Mouse (Mus musculus): ENCODE measurements around the gene Syt12. TPM values are rescaled to one million over a fixed set of nuclear protein-coding genes. Genes with fewer than 3 reads are reported as not detected.

The Syt12 gene
- polyA plus RNA-seq, 1 experiment = 1.4 TPM

- TF ChIP-seq CTCF (IDR thresholded peaks at IDR 0.05; ENCODE audit: borderline replicate concordance, insufficient read depth, low read length) (no peak), POLR2A (IDR thresholded peaks at IDR 0.05; ENCODE audit: low read depth, low read length) (peak; percentile 77)
Measured at GRCm38 (mm10) chr19:4439161-4439801, 38.0 kb downstream of the Syt12 start, which contains the start of gene Rhod. Rhod (minus strand) TSS chr19:4439432.

GRCm38 (mm10) chr19:4438791-4439160 is 38.5 kb downstream of the Syt12 start:
- Histone ChIP-seq H3K27ac (ENCODE audit: insufficient read depth, low read length) (peak overlapping the region; percentile 69), H3K4me3 (ENCODE audit: insufficient read depth, low read length) (peak overlapping the region; percentile 97), H3K4me1 (ENCODE audit: control insufficient read depth, insufficient read depth, low read length) (peaks cover 4% of the 10 kb centered on the region; the same call in 1 of the 2 replicates)
- no peak for TF ChIP-seq CTCF (IDR thresholded peaks at IDR 0.05; ENCODE audit: borderline replicate concordance, insufficient read depth, low read length)
- TF ChIP-seq POLR2A (IDR thresholded peaks at IDR 0.05; ENCODE audit: low read depth, low read length) = no peak

More at GRCm38 (mm10) chr19:4439161-4439801, 38.0 kb downstream of the Syt12 start, which contains the start of gene Rhod:
- peak within 1 kb of the TSS; percentile 97 for H3K4me3 ChIP-seq (ENCODE audit: insufficient read depth, low read length)
- peak within 1 kb of the TSS; percentile 84 for H3K27ac ChIP-seq (ENCODE audit: insufficient read depth, low read length)
- peaks cover 4% of the 10 kb centered on the region; the same call in 1 of the 2 replicates for H3K4me1 ChIP-seq (ENCODE audit: control insufficient read depth, insufficient read depth, low read length)

DNA sequence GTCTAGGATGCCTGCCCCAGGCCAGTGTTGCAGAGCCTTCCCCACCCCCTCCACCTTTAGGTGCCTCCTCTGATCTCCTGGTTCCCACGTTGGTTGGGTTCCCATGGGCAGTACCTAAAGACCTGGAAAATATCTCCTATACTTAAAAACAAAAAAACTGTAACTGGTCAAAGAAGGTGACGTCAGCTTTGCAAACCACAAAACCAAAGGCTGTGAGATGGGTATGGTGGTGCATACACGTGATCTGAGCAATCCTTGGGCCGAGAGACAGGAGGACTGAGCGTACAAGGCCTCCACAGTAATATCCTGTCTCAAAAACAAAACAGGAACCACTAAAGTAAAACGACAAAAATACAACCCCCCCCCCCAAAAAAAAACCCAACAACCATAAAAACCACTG is 39.4 kb downstream of the Syt12 start:
- Histone ChIP-seq H3K4me3 (ENCODE audit: insufficient read depth, low read length) (peak overlapping the region; percentile 97), H3K4me1 (ENCODE audit: control insufficient read depth, insufficient read depth, low read length) (peaks cover 4% of the 10 kb centered on the region; the same call in 1 of the 2 replicates), H3K27ac (ENCODE audit: insufficient read depth, low read length) (no peak overlapping the region)
- TF ChIP-seq CTCF (IDR thresholded peaks at IDR 0.05; ENCODE audit: borderline replicate concordance, insufficient read depth, low read length) = no peak

DNA sequence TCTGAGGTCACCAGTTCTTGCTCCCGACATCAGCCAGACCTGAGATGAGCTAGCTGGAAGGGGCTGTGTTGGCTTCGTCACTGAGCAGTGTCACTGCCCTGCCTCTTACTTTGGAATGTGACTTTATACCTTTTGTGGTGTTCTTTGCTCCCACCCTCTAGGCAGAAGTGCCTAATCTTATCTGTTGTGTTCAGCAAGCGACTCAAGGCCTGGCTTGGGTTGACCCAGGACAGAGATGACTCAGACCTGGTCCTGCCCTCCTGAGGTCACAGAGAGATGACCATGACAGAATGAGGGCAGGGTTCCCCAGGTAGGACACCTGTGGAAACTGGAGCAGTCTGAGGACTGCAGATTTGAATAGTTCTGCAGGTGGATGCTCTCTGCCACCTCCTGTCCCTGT is 41.0 kb downstream of the Syt12 start:
- H3K27ac ChIP-seq (ENCODE audit: insufficient read depth, low read length) = no peak overlapping the region
- peaks cover 4% of the 10 kb centered on the region; the same call in 1 of the 2 replicates for H3K4me1 ChIP-seq (ENCODE audit: control insufficient read depth, insufficient read depth, low read length)
- no peak overlapping the region for H3K4me3 ChIP-seq (ENCODE audit: insufficient read depth, low read length)
- TF ChIP-seq POLR2A (IDR thresholded peaks at IDR 0.05; ENCODE audit: low read depth, low read length) = no peak

GRCm38 (mm10) chr19:4434999-4435398 is 42.2 kb downstream of the Syt12 start:
- TF ChIP-seq CTCF (IDR thresholded peaks at IDR 0.05; ENCODE audit: borderline replicate concordance, insufficient read depth, low read length) (no peak), POLR2A (IDR thresholded peaks at IDR 0.05; ENCODE audit: low read depth, low read length) (no peak)
- Histone ChIP-seq H3K27ac (ENCODE audit: insufficient read depth, low read length) (no peak overlapping the region), H3K4me1 (ENCODE audit: control insufficient read depth, insufficient read depth, low read length) (no peaks in the 10 kb centered on the region), H3K4me3 (ENCODE audit: insufficient read depth, low read length) (no peak overlapping the region)

DNA sequence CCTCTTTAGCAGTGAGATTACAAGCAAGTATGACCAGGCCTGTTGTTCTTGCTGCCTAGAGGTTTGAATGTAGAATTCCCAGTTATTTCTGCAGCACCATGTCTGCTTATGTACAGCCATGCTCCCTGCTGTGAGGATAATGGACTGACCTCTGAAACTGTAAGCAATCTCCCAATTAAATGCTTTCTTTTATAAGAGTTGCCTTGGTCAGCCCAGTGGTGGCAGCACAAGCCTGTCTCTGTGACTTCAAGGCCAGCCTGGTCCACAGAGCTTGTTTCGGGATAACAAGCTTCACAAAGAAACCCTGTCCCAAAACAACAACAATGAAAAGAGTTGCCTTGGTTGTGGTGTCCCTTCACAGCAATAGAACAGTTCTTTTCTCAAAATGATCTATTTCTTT is 43.5 kb downstream of the Syt12 start:
- no peak for TF ChIP-seq CTCF (IDR thresholded peaks at IDR 0.05; ENCODE audit: borderline replicate concordance, insufficient read depth, low read length)
- no peak for TF ChIP-seq POLR2A (IDR thresholded peaks at IDR 0.05; ENCODE audit: low read depth, low read length)
- no peak overlapping the region for H3K27ac ChIP-seq (ENCODE audit: insufficient read depth, low read length)
- H3K4me1 ChIP-seq (ENCODE audit: control insufficient read depth, insufficient read depth, low read length) = no peaks in the 10 kb centered on the region
- H3K4me3 ChIP-seq (ENCODE audit: insufficient read depth, low read length) = no peak overlapping the region

DNA sequence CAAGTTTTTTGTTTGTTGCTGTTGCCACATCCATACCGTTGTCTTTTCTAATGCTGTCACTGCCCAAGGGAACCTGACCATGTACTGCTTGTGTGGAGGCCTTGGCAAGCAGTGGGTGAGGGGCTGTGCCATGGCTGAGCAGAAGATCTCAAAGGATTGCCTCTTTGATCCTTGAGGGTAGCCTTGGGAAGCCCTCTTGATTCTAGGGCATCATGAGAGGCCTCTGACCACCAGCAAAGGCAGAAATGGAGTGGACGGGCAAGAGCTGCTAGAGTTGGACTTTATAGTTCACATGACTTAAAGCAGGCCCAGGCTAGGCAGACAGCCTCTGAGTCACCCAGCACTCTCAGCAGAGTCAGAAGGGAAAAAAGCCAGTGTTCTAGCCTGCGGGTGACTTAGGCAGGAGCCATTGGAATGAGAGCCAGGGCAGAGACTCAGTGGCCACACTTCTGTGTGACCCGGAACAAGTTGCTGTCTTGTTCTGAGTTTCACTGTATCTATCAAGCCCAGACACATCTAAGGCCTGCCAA is 47.1 kb downstream of the Syt12 start:
- TF ChIP-seq CTCF (IDR thresholded peaks at IDR 0.05; ENCODE audit: borderline replicate concordance, insufficient read depth, low read length) = no peak
- TF ChIP-seq POLR2A (IDR thresholded peaks at IDR 0.05; ENCODE audit: low read depth, low read length) = no peak
- no peaks in the 10 kb centered on the region for H3K4me1 ChIP-seq (ENCODE audit: control insufficient read depth, insufficient read depth, low read length)

GRCm38 (mm10) chr19:4425610-4426366 is 51.5 kb downstream of the Syt12 start:
- no peak overlapping the region for H3K4me3 ChIP-seq (ENCODE audit: insufficient read depth, low read length)
- no peaks in the 10 kb centered on the region for H3K4me1 ChIP-seq (ENCODE audit: control insufficient read depth, insufficient read depth, low read length)
- H3K27ac ChIP-seq (ENCODE audit: insufficient read depth, low read length) = no peak overlapping the region
- TF ChIP-seq CTCF (IDR thresholded peaks at IDR 0.05; ENCODE audit: borderline replicate concordance, insufficient read depth, low read length) = 0 out of 2 replicates have a peak, but pooled peaks have one; percentile 20
- no peak for TF ChIP-seq POLR2A (IDR thresholded peaks at IDR 0.05; ENCODE audit: low read depth, low read length)

More for the DNA sequence above, 47.1 kb downstream of the Syt12 start:
- Histone ChIP-seq H3K27ac (ENCODE audit: insufficient read depth, low read length) (no peak overlapping the region), H3K4me3 (ENCODE audit: insufficient read depth, low read length) (no peak overlapping the region)

GRCm38 (mm10) chr19:4423021-4423420 is 54.2 kb downstream of the Syt12 start:
- Histone ChIP-seq H3K4me3 (ENCODE audit: insufficient read depth, low read length) (no peak overlapping the region), H3K27ac (ENCODE audit: insufficient read depth, low read length) (no peak overlapping the region)
- no peak for TF ChIP-seq POLR2A (IDR thresholded peaks at IDR 0.05; ENCODE audit: low read depth, low read length)
- TF ChIP-seq CTCF (IDR thresholded peaks at IDR 0.05; ENCODE audit: borderline replicate concordance, insufficient read depth, low read length) = no peak

DNA sequence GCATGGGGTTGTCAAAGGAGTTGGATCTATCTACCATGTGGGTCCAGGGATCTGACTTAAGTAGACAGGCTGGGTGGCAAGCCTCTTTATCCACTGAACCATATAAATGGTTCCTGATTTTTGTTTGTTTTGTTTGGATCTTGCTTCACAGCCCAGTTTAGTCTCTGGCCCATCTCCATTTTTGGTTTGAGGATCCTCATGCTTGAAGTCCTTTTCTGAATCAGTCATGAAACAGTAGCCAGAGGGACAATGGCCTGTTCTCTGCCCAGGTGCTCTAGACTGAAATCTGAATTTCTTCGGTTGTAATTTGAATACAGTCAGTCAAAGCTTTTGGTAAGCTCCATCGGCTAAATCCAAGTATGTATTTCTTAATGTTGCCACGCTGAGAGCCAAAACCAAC is 54.7 kb downstream of the Syt12 start:
- Histone ChIP-seq H3K4me3 (ENCODE audit: insufficient read depth, low read length) (no peak overlapping the region), H3K27ac (ENCODE audit: insufficient read depth, low read length) (no peak overlapping the region), H3K4me1 (ENCODE audit: control insufficient read depth, insufficient read depth, low read length) (no peaks in the 10 kb centered on the region)
- TF ChIP-seq CTCF (IDR thresholded peaks at IDR 0.05; ENCODE audit: borderline replicate concordance, insufficient read depth, low read length) (no peak), POLR2A (IDR thresholded peaks at IDR 0.05; ENCODE audit: low read depth, low read length) (no peak)

More at GRCm38 (mm10) chr19:4423021-4423420, 54.2 kb downstream of the Syt12 start:
- H3K4me1 ChIP-seq (ENCODE audit: control insufficient read depth, insufficient read depth, low read length) = no peaks in the 10 kb centered on the region
